Mouse (Mus musculus) midbrain, embryonic 13.5 days (tissue): Measurements from ENCODE around the gene Wfdc5. TPM values are rescaled to one million over a fixed set of nuclear protein-coding genes. Genes with fewer than 3 reads are reported as not detected.

Experiments
- polyA plus RNA-seq: library from polyadenylated mRNA; unstranded; fragments of >200 nt; fragmentation: Nextera tagmentation; extraction: Ambion mirVana; gene quantifications from 2 replicates; pipeline ENCODE4 v1.2.1, GENCODE M21; 2015

The Wfdc5 gene
- polyA plus RNA-seq, 1 experiment from 2014 or later = not detected

Other genes with a start within 250 kb of the Wfdc5 start
- 401 and 431 TPM in 2 replicates for gene Ywhab, start 187.8 kb downstream of the Wfdc5 start, polyA plus RNA-seq
- gene Pabpc1l, start 157.3 kb downstream of the Wfdc5 start, polyA plus RNA-seq = 1.1 and 1.8 TPM in 2 replicates
- gene Stk4, start 112.4 kb downstream of the Wfdc5 start, polyA plus RNA-seq = 27.0 and 28.3 TPM in 2 replicates
- 44.2 and 48.4 TPM in 2 replicates for gene Tomm34, start 111.6 kb downstream of the Wfdc5 start, polyA plus RNA-seq
- gene Kcns1, start 11.6 kb downstream of the Wfdc5 start, polyA plus RNA-seq = 0.16 and 0.23 TPM in 2 replicates
- gene Wfdc12, start 7.9 kb upstream of the Wfdc5 start, polyA plus RNA-seq = not detected in 2 replicates
- gene Wfdc15a, start 17.4 kb upstream of the Wfdc5 start, polyA plus RNA-seq = not detected in 2 replicates
- not detected in 2 replicates for gene Wfdc15b, start 38.9 kb upstream of the Wfdc5 start, polyA plus RNA-seq
- not detected in 2 replicates for gene Svs2, start 55.7 kb upstream of the Wfdc5 start, polyA plus RNA-seq
- not detected in 2 replicates for gene Svs3b, start 73.9 kb upstream of the Wfdc5 start, polyA plus RNA-seq
- gene Svs4, start 95.7 kb upstream of the Wfdc5 start, polyA plus RNA-seq = not detected in 2 replicates
- gene Svs3a, start 106.5 kb upstream of the Wfdc5 start, polyA plus RNA-seq = not detected in 2 replicates
- not detected in 2 replicates for gene Svs6, start 134.0 kb upstream of the Wfdc5 start, polyA plus RNA-seq
- gene Svs5, start 150.0 kb upstream of the Wfdc5 start, polyA plus RNA-seq = not detected in 2 replicates
- 0.36 TPM in 1 of 2 replicates, not detected in the other for gene Slpi, start 206.4 kb upstream of the Wfdc5 start, polyA plus RNA-seq
- gene Rbpjl, start 220.4 kb upstream of the Wfdc5 start, polyA plus RNA-seq = not detected in 2 replicates
- 0.26 and 0.39 TPM in 2 replicates for gene Matn4, start 222.4 kb upstream of the Wfdc5 start, polyA plus RNA-seq